Mouse (Mus musculus) myocyte (in vitro differentiated cells): ENCODE measurements around the gene Ccdc9b.

Experiments used
- POLR2A ChIP-seq: IDR thresholded peaks from one replicate; pipeline ENCODE4 v1.6.1; 2011; ENCODE audit warnings: low read depth, mild to moderate bottlenecking, control low read depth, moderate library complexity; ENCODE audit not compliant: insufficient read length
- USF1 ChIP-seq: IDR thresholded peaks from one replicate; pipeline ENCODE4 v1.6.1; 2011; ENCODE audit warnings: low read depth, mild to moderate bottlenecking, control low read depth, moderate library complexity

- no peak for TF ChIP-seq POLR2A
- no peak for TF ChIP-seq USF1
Observed at GRCm38 (mm10) chr2:118781115-118781514, 18.7 kb upstream of the Ccdc9b start.
